8 mouse cellular contexts compared by ENCODE assay signal in the genomic region with DNA sequence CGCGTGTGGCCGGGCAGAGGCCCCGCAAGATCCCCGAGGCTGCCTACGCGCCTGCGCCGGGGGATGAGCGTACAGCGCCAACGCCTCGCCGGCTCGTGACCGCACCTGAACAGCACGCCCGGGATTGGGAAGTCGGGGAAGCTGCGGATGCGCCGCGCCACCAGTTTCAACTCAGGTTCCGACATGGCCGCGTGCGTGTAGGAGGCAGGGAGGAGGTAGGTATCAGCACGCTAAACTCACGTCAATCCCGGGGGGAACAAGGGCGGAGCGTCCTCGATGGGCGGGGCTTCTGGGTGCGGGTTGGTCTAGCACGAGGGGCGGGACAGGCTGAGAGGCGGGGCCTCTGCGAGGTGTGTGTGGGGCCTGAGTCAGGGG. TPM values are rescaled to one million over a fixed set of nuclear protein-coding genes. Genes with fewer than 3 reads are reported as not detected.
A peak's percentile ranks its signal among the peaks of the same experiment; 100 is the strongest.
DNase-seq lines count a peak whose midpoint lies in the region; ATAC-seq and TF ChIP-seq lines count a peak whose summit lies in the region.

A gene (minus strand): TSS at position 262 of the 375 bp plus-strand sequence.

- intact Hi-C loops in gastrocnemius, adult 2 months (cut with DNase I): no loop called here
- intact Hi-C loops in left cerebral cortex, adult 2 months (cut with DNase I): loop anchor here (2.0 kb wide), 1 partner anchor 34 kb away; a partner anchor contains a TSS

- peak; percentile 96 for ATAC-seq in common myeloid progenitor, adult 5-6 weeks (replicated peaks; ENCODE audit: low read depth, poor library complexity, severe bottlenecking)
- peak; percentile 92 for ATAC-seq in hindbrain, postnatal 0 days
- ATAC-seq in megakaryocyte, adult 5-6 weeks (ENCODE audit: poor library complexity, severe bottlenecking): peak; percentile 90

- H3K9me3 ChIP-seq in hindbrain, postnatal 0 days (ENCODE audit: low read length): no peaks in the 10 kb centered on the region

- H3K9ac ChIP-seq in hindbrain, postnatal 0 days (replicated peaks; ENCODE audit: low read length): peak within 1 kb of the TSS; percentile 82

- peaks cover 24% of the 10 kb centered on the region for H3K4me1 ChIP-seq in hindbrain, postnatal 0 days (ENCODE audit: insufficient read depth, low read length)

- peak within 1 kb of the TSS; percentile 90 for H3K27ac ChIP-seq in gastrocnemius, adult 2 months
- H3K27ac ChIP-seq in hindbrain, postnatal 0 days: peak within 1 kb of the TSS; percentile 70
- H3K27ac ChIP-seq in left cerebral cortex, adult 2 months: peak within 1 kb of the TSS; percentile 92

- peak within 1 kb of the TSS; percentile 95 for H3K4me3 ChIP-seq in gastrocnemius, adult 2 months
- H3K4me3 ChIP-seq in hindbrain, postnatal 0 days (ENCODE audit: low read length): peak within 1 kb of the TSS; percentile 45
- H3K4me3 ChIP-seq in left cerebral cortex, adult 2 months: peak within 1 kb of the TSS; percentile 78

- DNase-seq in ZHBTc4 (ENCODE audit: low read depth, low spot score): peak; percentile 98
- peak; percentile 96 for DNase-seq in gastrocnemius, adult 2 months
- DNase-seq in hindbrain, postnatal 0 days (ENCODE audit: low spot score): peak; percentile 96
- peak; percentile 91 to 92 for DNase-seq in left cerebral cortex, adult 2 months (ENCODE audit: extremely low spot score in 1 of 2, low spot score in 2 of 2)
- DNase-seq in right cerebral cortex, adult 2 months (ENCODE audit: low spot score in 2 of 2): peak; percentile 93 to 94
- peak; percentile 97 for DNase-seq in urinary bladder, postnatal 14 days (ENCODE audit: low spot score)

- under 1% methylated on average over 36 of the region's 39 CpGs for WGBS in hindbrain, postnatal 0 days

- TF ChIP-seq CTCF in gastrocnemius, adult 2 months (IDR thresholded peaks at IDR 0.05): no peak
- TF ChIP-seq CTCF in hindbrain, postnatal 0 days (IDR thresholded peaks at IDR 0.05; ENCODE audit: low read depth): no peak
- TF ChIP-seq CTCF in left cerebral cortex, adult 2 months (IDR thresholded peaks at IDR 0.05): no peak

- no peaks in the 10 kb centered on the region for H3K27me3 ChIP-seq in hindbrain, postnatal 0 days (ENCODE audit: insufficient read depth, low read length)

- no peaks in the 10 kb centered on the region; the same call in 1 of the 2 replicates for H3K36me3 ChIP-seq in hindbrain, postnatal 0 days (ENCODE audit: insufficient read depth, low read length)

- peak within 1 kb of the TSS; percentile 74 for H3K4me2 ChIP-seq in hindbrain, postnatal 0 days (ENCODE audit: low read depth, low read length)

RNA-seq across cellular contexts. Expression of the gene that starts here (rescaled TPM):
- total RNA-seq in common myeloid progenitor, adult 5-6 weeks (2017): 72.1 and 79.3 TPM in 2 replicates
- total RNA-seq in gastrocnemius, adult 2 months (2021): 10 to 100 TPM; 40.5 to 44.8 TPM
- 113 and 123 TPM in 2 replicates for total RNA-seq in hindbrain, postnatal 0 days (2014; rRNA removed)
- polyA plus RNA-seq in hindbrain, postnatal 0 days (2015; fragmentation: Nextera tagmentation; extraction: Ambion mirVana): 183 and 189 TPM in 2 replicates
- 10 to 100 TPM; 52.8 to 56.0 TPM for total RNA-seq in left cerebral cortex, adult 2 months (2021)
- total RNA-seq in megakaryocyte, adult 5-6 weeks (2015): 272 and 308 TPM in 2 replicates
- 132 and 149 TPM in 2 replicates for total RNA-seq in megakaryocyte, adult 5-6 weeks (2017)

Comparison
In these comparisons a context has a peak if more than half of its experiments do, and no peak if none do; other contexts are left out.
1. Peak in every context shown above with its lines: DNase-seq, ATAC-seq, H3K4me3 ChIP-seq and H3K27ac ChIP-seq.
2. H3K4me3 ChIP-seq: peak in every context shown above with its lines; median percentile 95 in gastrocnemius, adult 2 months; 78 in left cerebral cortex, adult 2 months; 45 in hindbrain, postnatal 0 days.